Mouse (Mus musculus) layer of hippocampus, adult 2 months (tissue): ENCODE measurements at regions not wholly inside any gene's neighbourhood (a gene's known extent, or its start where the extent isn't known, plus 50 kb on each side); places are given as distances from the start of the nearest gene placed in this dataset.

Source experiments
- DNase-seq, 2 experiments: peaks; one replicate each; pipeline ENCODE4 v3.0.0; 2022; ENCODE audit warnings: low spot score in 2 of 2
- H3K27ac ChIP-seq: fragments of 200-600 bp; 2 replicates; pipeline ENCODE4 v1.8.1; 2022
- H3K4me3 ChIP-seq: fragments of 200-600 bp; 2 replicates; pipeline ENCODE4 v1.8.1; 2022; ENCODE audit warnings: mild to moderate bottlenecking
- CTCF ChIP-seq: fragments of 200-600 bp; conservative IDR thresholded peaks from 2 replicates; pipeline ENCODE4 v1.8.1; 2022; ENCODE audit warnings: antibody characterized with exemption, mild to moderate bottlenecking, moderate library complexity

GRCm38 (mm10) chr6:127365651-127366050 lies 81.0 kb upstream of the Parp11 start:
- DNase-seq = no peak
- no peak overlapping the region for H3K27ac ChIP-seq
- no peak overlapping the region for H3K4me3 ChIP-seq
- TF ChIP-seq CTCF = no peak

GRCm38 (mm10) chr6:127373052-127373451 lies 73.6 kb upstream of the Parp11 start:
- Histone ChIP-seq H3K27ac (no peak overlapping the region), H3K4me3 (no peak overlapping the region)
- no peak for TF ChIP-seq CTCF
- no peak for DNase-seq

- H3K4me3 ChIP-seq = no peak overlapping the region
- peak; percentile 59 for TF ChIP-seq CTCF
- H3K27ac ChIP-seq = no peak overlapping the region
- DNase-seq = no peak
Measured at GRCm38 (mm10) chr6:127373797-127374463, 72.7 kb upstream of the Parp11 start.

GRCm38 (mm10) chr6:127374464-127375143 lies 72.0 kb upstream of the Parp11 start:
- no peak for TF ChIP-seq CTCF
- no peak for DNase-seq
- H3K27ac ChIP-seq = no peak overlapping the region
- H3K4me3 ChIP-seq = no peak overlapping the region

GRCm38 (mm10) chr6:127375144-127375529 lies 71.5 kb upstream of the Parp11 start:
- Histone ChIP-seq H3K4me3 (no peak overlapping the region), H3K27ac (no peak overlapping the region)
- TF ChIP-seq CTCF = no peak
- no peak for DNase-seq

- TF ChIP-seq CTCF = no peak
- DNase-seq = no peak
- no peak overlapping the region for H3K4me3 ChIP-seq
- no peak overlapping the region for H3K27ac ChIP-seq
Measured at GRCm38 (mm10) chr6:127375711-127376199, 70.9 kb upstream of the Parp11 start.

- no peak for DNase-seq
- no peak for TF ChIP-seq CTCF
- H3K4me3 ChIP-seq = no peak overlapping the region
- H3K27ac ChIP-seq = no peak overlapping the region
Measured at GRCm38 (mm10) chr6:127378701-127379100, 67.9 kb upstream of the Parp11 start.

GRCm38 (mm10) chr6:127379511-127379910 lies 67.1 kb upstream of the Parp11 start:
- no peak for DNase-seq
- H3K4me3 ChIP-seq = no peak overlapping the region
- H3K27ac ChIP-seq = no peak overlapping the region
- peak; percentile 69 for TF ChIP-seq CTCF

GRCm38 (mm10) chr6:127381148-127381888 lies 65.3 kb upstream of the Parp11 start:
- DNase-seq = no peak
- no peak for TF ChIP-seq CTCF

GRCm38 (mm10) chr6:127391258-127392011 lies 55.2 kb upstream of the Parp11 start:
- DNase-seq = no peak
- TF ChIP-seq CTCF = no peak
- Histone ChIP-seq H3K27ac (no peak overlapping the region), H3K4me3 (no peak overlapping the region)

More at GRCm38 (mm10) chr6:127381148-127381888, 65.3 kb upstream of the Parp11 start:
- Histone ChIP-seq H3K27ac (no peak overlapping the region), H3K4me3 (no peak overlapping the region)

- no peak for TF ChIP-seq CTCF
- DNase-seq = no peak
- Histone ChIP-seq H3K27ac (no peak overlapping the region), H3K4me3 (no peak overlapping the region)
Measured at GRCm38 (mm10) chr6:127392012-127392798, 54.4 kb upstream of the Parp11 start.

GRCm38 (mm10) chr6:127392799-127393172 lies 53.9 kb upstream of the Parp11 start:
- no peak for DNase-seq
- no peak for TF ChIP-seq CTCF
- no peak overlapping the region for H3K27ac ChIP-seq
- H3K4me3 ChIP-seq = no peak overlapping the region
